Mouse (Mus musculus) heart, embryonic 12.5 days (tissue): ENCODE measurements around the gene Myom3. TPM values are rescaled to one million over a fixed set of nuclear protein-coding genes. Genes with fewer than 3 reads are reported as not detected.

Experiments used
- ATAC-seq: fragments of 200-750 bp; cut with Nextera tagmentation; 2 replicates; pipeline ENCODE4 v1.8.0; 2017; ENCODE audit warnings: moderate TSS enrichment, moderate library complexity; ENCODE audit not compliant: insufficient number of reproducible peaks, low FRiP score
- H3K27ac ChIP-seq: fragments of 300-500 bp; sonication (generic); 2 replicates; pipeline ENCODE4 v1.5.1; 2016; ENCODE audit warnings: mild to moderate bottlenecking, moderate library complexity; ENCODE audit not compliant: poor library complexity, severe bottlenecking
- H3K27me3 ChIP-seq: fragments of 300-500 bp; sonication (generic); replicated peaks from 2 replicates; pipeline ENCODE4 v1.6.1; 2016; ENCODE audit warnings: mild to moderate bottlenecking, moderate library complexity
- H3K36me3 ChIP-seq: fragments of 300-500 bp; sonication (generic); 2 replicates; pipeline ENCODE4 v1.6.1; 2016; ENCODE audit warnings: mild to moderate bottlenecking, moderate library complexity
- H3K4me1 ChIP-seq: fragments of 300-500 bp; sonication (generic); replicated peaks from 2 replicates; pipeline ENCODE4 v1.6.1; 2016; ENCODE audit warnings: mild to moderate bottlenecking
- H3K4me2 ChIP-seq: fragments of 300-500 bp; sonication (generic); 2 replicates; pipeline ENCODE4 v1.6.1; 2016; ENCODE audit warnings: mild to moderate bottlenecking, moderate library complexity
- H3K4me3 ChIP-seq: fragments of 300-500 bp; sonication (generic); 2 replicates; pipeline ENCODE4 v1.5.1; 2016; ENCODE audit warnings: mild to moderate bottlenecking
- H3K9ac ChIP-seq: fragments of 300-500 bp; sonication (generic); 2 replicates; pipeline ENCODE4 v1.6.1; 2016; ENCODE audit warnings: mild to moderate bottlenecking, moderate library complexity
- H3K9me3 ChIP-seq: fragments of 300-500 bp; sonication (generic); replicated peaks from 2 replicates; pipeline ENCODE4 v1.6.1; 2016; ENCODE audit warnings: mild to moderate bottlenecking, moderate library complexity
- WGBS: fragments of 180-500 bp; shearing (Covaris S2); methylation state at CpG from one replicate; pipeline ENCODE4 v1.1.7; 2016; 5-methylcytosine and 5-hydroxymethylcytosine counted together
- polyA plus RNA-seq: library from polyadenylated mRNA; unstranded; fragments of >200 nt; fragmentation: Nextera tagmentation; extraction: Ambion mirVana; gene quantifications from 2 replicates; pipeline ENCODE4 v1.2.1, GENCODE M21; 2016

The Myom3 gene
- polyA plus RNA-seq, 1 experiment from 2014 or later = 0.08 TPM

DNA sequence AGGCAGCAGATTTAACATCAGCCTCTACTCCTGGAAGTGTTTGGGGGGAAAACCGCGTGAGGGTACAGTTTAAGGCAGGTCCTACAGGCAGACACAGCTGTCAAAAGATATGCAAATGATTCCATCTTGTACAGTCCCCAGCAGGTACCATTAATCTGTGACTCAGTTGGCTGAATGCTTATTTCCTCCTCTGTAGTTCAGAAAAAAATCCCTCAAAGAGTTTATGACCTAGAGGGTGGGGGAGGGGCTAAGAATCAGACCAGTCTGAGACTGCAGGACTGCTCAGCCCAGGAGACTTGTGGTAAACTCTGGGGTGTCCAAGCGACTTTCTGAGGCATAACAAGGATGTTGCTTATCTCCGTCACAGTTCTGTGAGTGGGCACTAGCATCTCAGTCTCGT lies 21.3 kb upstream of the Myom3 start:
- 45% methylated on average over 5 of the region's 5 CpGs for WGBS
- Histone ChIP-seq H3K4me2 (no peak overlapping the region), H3K4me1 (peaks cover 9% of the 10 kb centered on the region), H3K27me3 (0 out of 2 replicates have a peak, but pooled peaks cover 3% of the 10 kb centered on the region), H3K27ac (no peak overlapping the region), H3K9me3 (peaks cover 12% of the 10 kb centered on the region), H3K36me3 (no peaks in the 10 kb centered on the region), H3K9ac (no peak overlapping the region), H3K4me3 (no peak overlapping the region)
- no peak for ATAC-seq

DNA sequence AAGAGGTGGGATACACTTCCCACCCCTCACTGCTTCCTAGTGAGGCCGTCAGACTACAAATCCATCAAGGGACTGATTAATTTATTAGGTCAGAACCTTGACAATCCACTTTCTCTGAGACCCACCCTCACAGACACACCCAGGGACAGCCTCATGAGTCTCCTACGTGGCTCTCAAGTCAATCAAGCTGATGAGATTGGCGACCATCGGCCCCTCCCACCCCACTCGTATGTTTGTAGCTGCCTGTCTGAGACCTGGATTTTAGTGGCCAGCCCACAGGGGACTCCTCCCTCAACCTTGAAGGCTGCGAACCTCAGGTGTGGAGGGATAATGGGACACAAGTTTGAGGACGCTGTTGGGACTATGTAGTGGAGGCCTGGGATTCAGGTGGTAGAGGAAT lies 20.4 kb upstream of the Myom3 start:
- Histone ChIP-seq H3K4me2 (no peak overlapping the region), H3K27ac (no peak overlapping the region), H3K9ac (no peak overlapping the region), H3K36me3 (no peaks in the 10 kb centered on the region), H3K9me3 (peaks cover 10% of the 10 kb centered on the region), H3K4me3 (no peak overlapping the region), H3K27me3 (0 out of 2 replicates have a peak, but pooled peaks cover 3% of the 10 kb centered on the region), H3K4me1 (peaks cover 9% of the 10 kb centered on the region)
- 60% methylated on average over 7 of the region's 7 CpGs for WGBS
- no peak for ATAC-seq

DNA sequence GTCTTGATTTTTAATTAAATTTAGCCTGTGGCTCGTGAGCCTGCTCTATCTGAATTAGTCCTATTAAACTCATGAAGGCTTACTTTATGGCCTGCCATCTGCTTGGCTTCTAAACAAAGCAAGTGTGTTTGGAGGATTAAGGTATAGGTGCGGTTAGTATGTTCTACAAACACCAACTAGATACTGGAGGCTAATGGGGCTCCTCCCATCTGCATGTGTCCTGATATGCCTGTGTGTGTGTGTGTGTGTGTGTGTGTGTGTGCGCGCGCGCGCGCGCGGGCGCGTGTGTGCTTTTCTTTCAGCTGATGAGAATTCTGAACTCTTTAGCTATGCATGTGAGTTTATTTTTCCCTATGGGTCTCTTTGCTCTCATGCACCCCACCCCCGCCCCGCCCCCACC lies 19.8 kb upstream of the Myom3 start:
- Histone ChIP-seq H3K27me3 (0 out of 2 replicates have a peak, but pooled peaks cover 3% of the 10 kb centered on the region), H3K4me3 (no peak overlapping the region), H3K36me3 (no peaks in the 10 kb centered on the region), H3K9ac (no peak overlapping the region), H3K27ac (no peak overlapping the region), H3K4me2 (no peak overlapping the region), H3K4me1 (peaks cover 9% of the 10 kb centered on the region), H3K9me3 (peaks cover 4% of the 10 kb centered on the region; the same call in 1 of the 2 replicates)
- WGBS = 89% methylated on average over 14 of the region's 14 CpGs
- ATAC-seq = no peak

DNA sequence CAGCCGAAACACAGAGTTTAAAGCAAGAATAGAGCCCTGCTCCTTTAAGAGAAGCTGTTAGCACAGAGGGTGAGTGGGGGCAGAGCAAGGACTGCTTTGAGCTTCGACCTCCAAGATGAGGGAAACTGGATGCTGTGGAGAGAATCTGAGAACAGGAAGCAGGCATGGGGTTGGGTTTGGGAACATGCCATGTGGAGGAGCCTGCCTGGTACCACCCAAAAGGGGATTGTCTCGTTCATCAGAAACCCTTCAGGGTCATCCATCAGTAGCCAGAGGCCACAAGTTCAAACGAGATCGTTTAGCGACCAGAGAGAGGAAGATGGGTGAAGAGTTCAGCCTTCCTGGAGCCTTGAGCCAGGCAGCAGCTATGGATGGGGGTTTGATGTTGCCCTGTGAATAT lies 16.0 kb upstream of the Myom3 start:
- 47% methylated on average over 6 of the region's 6 CpGs for WGBS
- no peaks in the 10 kb centered on the region for H3K36me3 ChIP-seq
- no peaks in the 10 kb centered on the region for H3K9me3 ChIP-seq
- no peak overlapping the region for H3K4me2 ChIP-seq
- H3K9ac ChIP-seq = no peak overlapping the region
- no peak overlapping the region for H3K4me3 ChIP-seq
- ATAC-seq = no peak
- H3K27me3 ChIP-seq = no peaks in the 10 kb centered on the region
- H3K27ac ChIP-seq = no peak overlapping the region
- H3K4me1 ChIP-seq = peaks cover 11% of the 10 kb centered on the region

DNA sequence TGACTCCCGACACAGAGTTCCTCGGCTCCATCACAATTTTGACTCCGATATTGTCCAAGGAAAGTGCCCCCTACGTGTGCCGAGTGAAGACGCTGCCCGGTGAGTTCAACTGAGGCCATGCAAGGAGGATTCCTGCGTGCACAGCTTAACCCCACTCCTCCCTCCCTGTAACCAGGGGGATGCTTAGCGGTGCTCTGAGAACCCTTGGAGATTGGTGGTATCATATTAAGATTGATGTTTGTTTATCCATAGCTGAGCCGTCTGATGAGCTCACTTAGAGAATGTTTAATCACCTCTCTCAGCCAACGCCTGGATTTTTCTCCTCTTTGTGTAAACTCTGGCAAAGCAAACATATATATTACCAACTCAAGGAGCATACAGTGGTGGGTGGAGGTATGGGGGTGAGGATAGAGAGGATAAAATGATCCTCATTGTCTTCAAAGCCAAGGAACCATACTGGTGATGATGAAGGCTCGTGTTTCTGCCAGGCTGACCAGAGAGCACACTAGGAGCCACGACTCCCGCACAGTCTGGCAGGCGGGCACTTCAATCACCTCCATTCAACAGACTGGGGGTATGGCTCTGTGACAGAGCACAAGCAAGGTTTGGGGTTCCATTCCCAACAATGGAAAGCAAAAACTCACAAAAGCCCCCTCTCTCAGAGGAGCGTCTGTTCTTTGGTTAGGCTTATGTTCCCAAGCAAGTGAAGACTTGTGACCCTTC lies 14.6 kb upstream of the Myom3 start:
- no peak overlapping the region for H3K4me2 ChIP-seq
- H3K9me3 ChIP-seq = no peaks in the 10 kb centered on the region
- no peak overlapping the region for H3K9ac ChIP-seq
- 63% methylated on average over 16 of the region's 16 CpGs for WGBS
- H3K27ac ChIP-seq = no peak overlapping the region
- ATAC-seq = no peak
- H3K4me1 ChIP-seq = peaks cover 8% of the 10 kb centered on the region; the same call in 1 of the 2 replicates
- H3K4me3 ChIP-seq = no peak overlapping the region
- H3K36me3 ChIP-seq = no peaks in the 10 kb centered on the region
- H3K27me3 ChIP-seq = no peaks in the 10 kb centered on the region

GRCm38 (mm10) chr4:135745613-135746012 lies 13.9 kb upstream of the Myom3 start:
- ATAC-seq = no peak
- Histone ChIP-seq H3K4me2 (no peak overlapping the region), H3K36me3 (no peaks in the 10 kb centered on the region), H3K27me3 (no peaks in the 10 kb centered on the region), H3K9ac (no peak overlapping the region), H3K4me3 (no peak overlapping the region), H3K9me3 (no peaks in the 10 kb centered on the region), H3K27ac (no peak overlapping the region), H3K4me1 (peaks cover 8% of the 10 kb centered on the region; the same call in 1 of the 2 replicates)
- WGBS = 75% methylated on average over 10 of the region's 10 CpGs

GRCm38 (mm10) chr4:135750896-135751295 lies 8.6 kb upstream of the Myom3 start:
- ATAC-seq = no peak
- WGBS = 69% methylated on average over 8 of the region's 8 CpGs

GRCm38 (mm10) chr4:135752106-135752778 lies 7.3 kb upstream of the Myom3 start:
- peaks cover 17% of the 10 kb centered on the region for H3K9me3 ChIP-seq
- no peak overlapping the region for H3K4me2 ChIP-seq
- H3K4me1 ChIP-seq = no peaks in the 10 kb centered on the region
- WGBS = 72% methylated on average over 7 of the region's 7 CpGs
- no peaks in the 10 kb centered on the region for H3K36me3 ChIP-seq
- no peak overlapping the region for H3K4me3 ChIP-seq
- no peak overlapping the region for H3K9ac ChIP-seq
- no peak for ATAC-seq
- no peaks in the 10 kb centered on the region for H3K27me3 ChIP-seq
- H3K27ac ChIP-seq = no peak overlapping the region

More at GRCm38 (mm10) chr4:135750896-135751295, 8.6 kb upstream of the Myom3 start:
- no peak overlapping the region for H3K9ac ChIP-seq
- H3K9me3 ChIP-seq = peaks cover 17% of the 10 kb centered on the region
- H3K4me1 ChIP-seq = peaks cover 8% of the 10 kb centered on the region; the same call in 1 of the 2 replicates
- H3K4me3 ChIP-seq = no peak overlapping the region
- no peak overlapping the region for H3K4me2 ChIP-seq
- H3K27me3 ChIP-seq = no peaks in the 10 kb centered on the region
- no peaks in the 10 kb centered on the region for H3K36me3 ChIP-seq
- no peak overlapping the region for H3K27ac ChIP-seq

DNA sequence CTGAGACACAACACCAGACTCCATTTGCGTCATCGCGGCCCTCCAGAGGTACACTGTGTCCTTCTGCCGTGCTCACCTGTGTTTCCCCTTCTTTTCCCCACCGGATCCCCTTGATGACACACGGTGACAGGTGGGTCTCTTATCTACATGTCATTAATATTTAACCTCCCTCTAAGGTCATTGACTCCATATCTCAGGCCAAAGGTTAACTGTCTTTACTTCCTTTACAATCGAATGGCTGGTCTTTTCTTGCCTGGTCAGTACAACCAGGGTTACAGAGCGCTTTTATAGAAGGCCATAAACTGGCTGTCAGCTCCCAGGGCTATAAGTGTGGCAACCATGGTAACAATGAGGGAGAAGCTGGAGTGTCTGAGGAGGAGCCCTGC lies 6.7 kb upstream of the Myom3 start:
- Histone ChIP-seq H3K4me2 (no peak overlapping the region), H3K4me1 (no peaks in the 10 kb centered on the region), H3K9me3 (peaks cover 17% of the 10 kb centered on the region), H3K36me3 (no peaks in the 10 kb centered on the region), H3K27me3 (no peaks in the 10 kb centered on the region), H3K27ac (no peak overlapping the region), H3K9ac (no peak overlapping the region), H3K4me3 (no peak overlapping the region)
- 77% methylated on average over 8 of the region's 8 CpGs for WGBS
- no peak for ATAC-seq

DNA sequence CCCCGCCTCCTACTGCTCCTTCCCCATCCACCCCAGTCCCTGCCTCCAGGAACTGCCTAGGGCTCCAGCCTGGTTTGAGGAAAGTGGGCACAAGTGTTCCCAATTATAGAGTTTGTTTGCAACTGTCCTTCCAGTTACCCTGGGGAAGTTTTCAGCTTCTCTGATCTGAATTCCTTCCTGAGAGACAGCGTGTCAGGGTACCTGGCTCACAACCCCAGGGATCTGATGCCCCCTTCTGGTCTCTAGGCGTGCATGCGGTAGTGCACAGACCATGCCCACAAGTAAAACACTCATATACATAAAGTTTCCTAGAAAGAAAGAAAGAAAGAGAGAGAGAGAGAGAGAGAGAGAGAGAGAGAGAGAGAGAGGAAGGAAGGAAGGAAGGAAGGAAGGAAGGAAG lies 1.2 kb upstream of the Myom3 start:
- Histone ChIP-seq H3K4me1 (peaks cover 17% of the 10 kb centered on the region), H3K9ac (no peak overlapping the region), H3K27me3 (0 out of 2 replicates have a peak, but pooled peaks cover 6% of the 10 kb centered on the region), H3K27ac (no peak overlapping the region), H3K36me3 (no peaks in the 10 kb centered on the region), H3K9me3 (peaks cover 17% of the 10 kb centered on the region), H3K4me3 (no peak overlapping the region), H3K4me2 (no peak overlapping the region)
- ATAC-seq = no peak
- 26% methylated on average over 4 of the region's 4 CpGs for WGBS

DNA sequence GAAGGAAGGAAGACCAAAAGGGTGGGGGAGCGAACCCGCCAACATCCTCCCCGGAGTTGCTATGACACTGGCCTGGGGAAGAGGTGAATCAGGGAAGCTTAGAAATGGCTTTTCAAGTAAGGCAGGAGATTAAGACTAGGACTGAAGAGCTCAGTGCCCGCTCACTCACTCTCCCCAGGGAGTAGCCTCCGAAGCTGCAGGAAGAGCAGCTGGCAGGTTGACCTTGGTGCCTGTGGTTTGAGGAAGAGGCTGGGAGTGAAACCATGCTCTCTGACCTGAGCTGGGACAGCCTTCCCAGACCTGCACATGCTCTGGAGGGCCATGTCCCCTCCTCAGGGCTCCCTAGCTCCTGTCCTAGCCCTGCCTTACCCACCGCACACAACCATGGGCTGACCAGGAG lies 690 bp upstream of the Myom3 start:
- Histone ChIP-seq H3K4me1 (peaks cover 17% of the 10 kb centered on the region), H3K36me3 (no peaks in the 10 kb centered on the region), H3K4me3 (no peak overlapping the region), H3K9ac (no peak overlapping the region), H3K27ac (no peak overlapping the region), H3K9me3 (peaks cover 13% of the 10 kb centered on the region), H3K27me3 (0 out of 2 replicates have a peak, but pooled peaks cover 6% of the 10 kb centered on the region), H3K4me2 (no peak overlapping the region)
- no peak for ATAC-seq
- WGBS = 38% methylated on average over 6 of the region's 6 CpGs
